Mouse (Mus musculus): ENCODE measurements around the gene Gm10974.

DNA sequence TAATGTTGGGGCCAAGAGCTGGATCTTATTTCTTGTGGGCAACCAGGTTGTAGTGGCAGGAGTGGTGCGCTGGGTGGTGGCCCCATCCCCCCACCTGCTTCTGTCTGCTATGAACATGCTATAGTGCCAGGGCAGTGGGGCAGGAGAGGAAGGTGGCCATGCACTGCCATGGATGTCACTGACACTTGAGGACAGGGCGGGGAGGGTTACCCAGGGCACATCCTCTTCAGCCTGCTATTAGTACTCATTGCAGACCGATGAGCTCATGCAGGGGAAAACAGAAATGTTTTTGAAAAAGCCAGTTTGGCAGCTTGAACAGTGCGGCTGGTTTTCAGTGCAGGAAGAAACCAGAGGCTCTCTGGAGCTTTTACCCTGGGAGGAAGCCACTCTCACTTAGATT is 51.1 kb downstream of the Gm10974 start:
- TF ChIP-seq FLI1 (IDR thresholded peaks at IDR 0.05; ENCODE audit: low read length) (no peak), GATA1 (IDR thresholded peaks at IDR 0.05; ENCODE audit: borderline replicate concordance, low read length) (no peak)
